Mouse (Mus musculus): Measurements from ENCODE around the gene Tyms.

DNA sequence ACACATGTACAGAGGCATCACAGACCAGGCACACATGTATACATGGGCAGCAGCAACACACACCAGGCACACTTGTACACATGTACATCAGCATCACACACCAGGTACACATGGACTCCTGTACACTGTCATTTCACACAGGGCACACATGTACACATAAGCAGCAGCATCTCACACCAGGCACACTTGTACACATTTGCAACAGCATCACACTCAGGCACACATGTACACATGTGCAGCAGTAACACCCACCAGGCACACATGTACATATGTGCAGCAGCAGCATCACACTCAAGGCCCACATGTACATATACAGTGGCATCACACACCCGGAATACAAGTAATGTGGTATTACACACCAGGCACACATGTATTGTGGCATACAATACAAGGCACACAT lies 24.8 kb upstream of the Tyms start:
- no peak for TF ChIP-seq MYOD1 (IDR thresholded peaks at IDR 0.05; ENCODE audit: control insufficient read depth in 1 of 3, insufficient read length in 2 of 3, low read depth in 2 of 3)
- TF ChIP-seq POLR2A (IDR thresholded peaks at IDR 0.05; ENCODE audit: insufficient read length, low read depth) = no peak
- TF ChIP-seq MAX (IDR thresholded peaks at IDR 0.05; ENCODE audit: low read depth) = no peak
- TF ChIP-seq USF1 (IDR thresholded peaks at IDR 0.05; ENCODE audit: low read depth) = no peak
- TF ChIP-seq TCF12 (IDR thresholded peaks at IDR 0.05; ENCODE audit: insufficient read depth, poor library complexity, severe bottlenecking) = no peak
- TF ChIP-seq SRF (IDR thresholded peaks at IDR 0.05; ENCODE audit: control insufficient read depth, insufficient read length, low read depth) = no peak
- no peak for TF ChIP-seq POLR2AphosphoS2 (IDR thresholded peaks at IDR 0.05; ENCODE audit: insufficient read length, low read depth)
- no peak for TF ChIP-seq CEBPB (IDR thresholded peaks at IDR 0.05; ENCODE audit: insufficient read depth, poor library complexity, severe bottlenecking)
- TF ChIP-seq E2F4 (IDR thresholded peaks at IDR 0.05; ENCODE audit: insufficient read depth) = no peak
- TF ChIP-seq REST (IDR thresholded peaks at IDR 0.05; ENCODE audit: insufficient read depth, insufficient read length) = no peak
- no peak for TF ChIP-seq MYOG (IDR thresholded peaks at IDR 0.05; ENCODE audit: control insufficient read depth in 1 of 3, insufficient read depth in 1 of 3, insufficient read length in 2 of 3, low read depth in 2 of 3)
